Mouse (Mus musculus) lung, adult 2 months (tissue): Measurements from ENCODE around the gene Tnfsf15.

Source experiments
- CTCF ChIP-seq: fragments of 200-500 bp; IDR thresholded peaks from 2 replicates; pipeline ENCODE4 v1.5.1; 2011; ENCODE audit warnings: mild to moderate bottlenecking, low read length, control low read depth; ENCODE audit not compliant: insufficient read depth
- POLR2A ChIP-seq: fragments of 200-500 bp; IDR thresholded peaks from 2 replicates; pipeline ENCODE4 v1.6.1; 2011; ENCODE audit warnings: low read depth, mild to moderate bottlenecking, control low read depth, low read length, borderline replicate concordance; ENCODE audit errors: extremely low read depth

GRCm38 (mm10) chr4:63769161-63769560 lies 24.2 kb upstream of the Tnfsf15 start:
- no peak for TF ChIP-seq CTCF
- no peak for TF ChIP-seq POLR2A
